Mouse (Mus musculus) bone marrow, adult 2 months (tissue): Measurements from ENCODE around the gene Pmpcb.

Source experiments
- CTCF ChIP-seq: fragments of 200-500 bp; IDR thresholded peaks from 2 replicates; pipeline ENCODE4 v1.5.1; 2011; ENCODE audit warnings: low read length, control low read depth; ENCODE audit not compliant: control insufficient read depth, insufficient read depth
- POLR2A ChIP-seq: fragments of 200-500 bp; IDR thresholded peaks from 2 replicates; pipeline ENCODE4 v1.6.1; 2011; ENCODE audit warnings: low read depth, mild to moderate bottlenecking, control low read depth, low read length, borderline replicate concordance; ENCODE audit not compliant: control insufficient read depth

DNA sequence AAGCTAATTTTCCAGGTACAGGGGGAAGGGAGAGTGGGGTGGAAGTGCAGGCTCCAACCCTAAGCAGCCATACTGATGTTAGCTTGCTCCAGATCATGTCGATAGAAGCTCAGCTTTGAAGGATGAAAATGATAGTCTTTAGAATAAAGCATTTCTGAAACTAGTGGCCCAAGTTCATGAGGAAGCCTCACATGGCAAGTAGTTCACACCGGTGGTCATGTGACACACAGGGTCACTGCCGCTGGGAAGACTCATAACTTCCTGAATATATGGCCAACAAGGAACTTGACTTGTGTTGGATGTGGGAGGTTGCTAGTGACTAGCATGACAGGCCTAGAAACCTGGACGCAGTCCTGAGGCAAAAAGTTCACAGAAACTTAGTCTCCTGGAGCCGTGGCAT, 44.7 kb upstream of the Pmpcb start:
- TF ChIP-seq POLR2A = no peak
- no peak for TF ChIP-seq CTCF
